Mouse (Mus musculus) brain, embryonic 14.5 days (tissue): ENCODE data around the gene Thsd7b.

Source experiments
- CTCF ChIP-seq: fragments of 200-500 bp; IDR thresholded peaks from 2 replicates; pipeline ENCODE4 v1.5.1; 2012; ENCODE audit warnings: inconsistent platforms, mild to moderate bottlenecking, moderate library complexity, borderline replicate concordance; ENCODE audit not compliant: insufficient read depth, insufficient read length; ENCODE audit errors: extremely low read depth
- POLR2A ChIP-seq: fragments of 200-500 bp; IDR thresholded peaks from 2 replicates; pipeline ENCODE4 v1.6.1; 2012; ENCODE audit warnings: mild to moderate bottlenecking, inconsistent platforms, borderline replicate concordance; ENCODE audit not compliant: poor library complexity, insufficient read depth, insufficient read length, severe bottlenecking; ENCODE audit errors: extremely low read depth

GRCm38 (mm10) chr1:129357378-129357777 lies 84.3 kb downstream of the Thsd7b start:
- TF ChIP-seq CTCF (no peak), POLR2A (no peak)
